Mouse (Mus musculus) c-Kit-positive CD71-positive TER-119-positive erythroid progenitor cells, embryonic 14.5 days (primary cell): ENCODE measurements at regions not wholly inside any gene's neighbourhood (a gene's known extent, or its start where the extent isn't known, plus 50 kb on each side); places are given as distances from the start of the nearest gene placed in this dataset.

ENCODE experiments used
- DNase-seq: peaks from one replicate; pipeline ENCODE4 v3.0.0-alpha.2; 2013; ENCODE audit warnings: low spot score

DNA sequence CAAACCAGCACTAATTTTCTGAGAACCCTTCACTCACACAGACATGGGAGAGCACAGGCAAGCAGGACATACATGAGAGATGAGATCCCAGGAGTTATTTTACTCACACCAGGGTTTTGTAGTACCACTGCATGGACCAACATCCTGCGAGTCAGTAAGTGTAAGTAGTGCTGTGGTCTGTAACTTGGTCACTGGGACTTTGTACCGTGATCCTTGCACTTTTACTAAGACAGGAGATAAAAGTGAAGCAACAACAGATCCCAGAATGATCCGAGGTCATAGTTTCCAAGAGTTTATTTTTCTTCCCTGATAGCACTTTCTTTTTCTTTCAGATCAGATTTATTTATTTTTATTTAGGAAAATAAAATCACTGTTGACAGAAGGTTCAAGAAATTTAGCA, 54.1 kb upstream of the Mtap start:
- no peak for DNase-seq

DNA sequence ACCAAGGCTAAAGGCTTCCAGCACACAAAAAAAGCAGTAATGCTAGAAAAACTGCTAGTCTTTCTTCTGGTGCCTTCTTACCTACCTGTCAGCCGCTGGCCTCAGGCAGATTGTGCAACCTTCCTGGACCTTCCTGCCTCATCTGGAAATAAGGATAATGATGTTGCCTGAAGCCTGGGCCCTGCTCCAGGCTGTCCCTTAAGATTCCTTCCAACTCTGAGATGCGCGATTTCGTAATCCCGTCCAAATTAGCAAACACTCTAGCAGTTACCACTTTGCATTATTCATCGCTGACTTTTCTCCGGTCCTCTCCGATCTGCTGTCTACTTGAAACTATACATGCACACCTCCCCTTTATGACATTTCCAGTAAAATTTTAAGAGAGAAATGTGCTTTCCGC, 58.4 kb upstream of the Mtap start:
- DNase-seq, result no peak

DNA sequence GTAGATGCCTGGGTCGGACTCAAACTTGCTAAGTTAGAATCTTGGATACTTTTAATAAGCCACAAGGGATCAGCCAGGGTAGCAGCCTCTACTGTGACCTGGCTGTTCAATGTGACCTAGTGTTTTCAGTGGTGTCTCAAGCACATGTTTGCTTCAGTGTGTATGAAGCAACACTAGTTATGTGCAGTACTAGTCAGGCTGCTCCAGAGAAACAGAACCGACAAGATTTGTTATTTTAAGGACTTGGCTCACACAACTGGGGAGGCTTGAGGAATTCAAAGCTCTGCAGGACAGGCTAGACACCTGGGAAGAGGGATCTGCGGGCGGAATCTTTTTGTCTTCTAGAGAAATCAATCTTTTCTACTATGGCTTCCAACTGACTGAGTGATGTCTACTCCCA, 62.2 kb upstream of the Mtap start:
- DNase-seq, result no peak

DNA sequence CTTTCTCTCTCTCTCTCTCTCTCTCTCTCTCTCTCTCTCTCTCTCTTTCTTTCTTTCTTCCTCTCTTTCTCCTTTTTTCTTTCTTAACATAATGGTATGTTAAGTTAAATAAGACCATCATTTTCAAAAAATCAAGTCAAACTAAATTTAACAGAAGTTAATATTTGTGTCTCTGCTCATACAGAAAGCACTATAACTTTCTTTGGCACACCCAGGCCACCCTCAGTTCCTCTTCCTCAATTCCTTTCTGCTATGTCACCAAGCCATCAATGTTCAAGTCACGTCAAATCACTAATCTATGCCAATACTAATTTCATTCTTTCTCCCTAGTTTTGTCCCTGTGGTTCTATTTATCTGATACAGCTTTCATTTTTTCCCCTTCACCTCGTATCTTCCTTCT, 66.5 kb upstream of the Mtap start:
- DNase-seq, result no peak

DNA sequence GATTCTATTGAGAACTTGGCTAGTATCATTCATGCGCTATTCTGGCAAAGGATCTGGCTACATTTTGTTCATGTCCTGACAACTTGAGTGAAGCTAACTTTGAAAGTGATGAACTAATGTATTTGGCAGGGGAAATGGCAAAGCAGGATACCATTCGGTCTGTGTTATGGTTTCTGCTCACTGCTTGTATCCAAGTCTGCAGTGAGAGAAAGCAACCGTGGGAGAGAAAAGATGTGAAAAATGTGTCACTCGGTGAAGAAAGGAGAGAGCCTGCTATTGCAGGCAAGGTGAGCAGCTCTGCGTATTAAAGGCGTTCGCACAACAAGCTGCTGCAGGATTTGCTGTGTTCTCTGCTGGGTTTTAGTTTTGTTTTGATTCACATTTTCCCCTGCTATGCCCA, 72.5 kb upstream of the Mtap start:
- DNase-seq, result no peak

DNA sequence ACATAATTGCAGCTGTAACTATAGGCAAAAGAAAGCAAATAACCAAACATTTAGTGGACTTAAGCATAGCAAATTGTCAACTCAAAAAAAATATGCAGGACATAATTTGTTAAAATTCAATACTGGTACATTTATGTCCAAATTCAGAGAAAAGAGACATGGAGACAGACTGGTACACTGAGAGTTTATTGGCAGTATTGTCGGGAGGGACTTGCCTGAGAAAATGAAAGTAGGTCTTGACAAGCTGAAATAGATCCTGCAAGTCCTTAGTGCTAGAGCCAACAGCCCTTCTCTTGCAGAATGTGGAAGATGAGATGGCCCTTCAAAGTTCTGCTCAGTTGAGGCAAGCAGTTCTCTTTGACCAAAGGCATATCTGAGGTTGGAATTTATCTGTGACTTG, 74.5 kb upstream of the Mtap start:
- no peak for DNase-seq

DNA sequence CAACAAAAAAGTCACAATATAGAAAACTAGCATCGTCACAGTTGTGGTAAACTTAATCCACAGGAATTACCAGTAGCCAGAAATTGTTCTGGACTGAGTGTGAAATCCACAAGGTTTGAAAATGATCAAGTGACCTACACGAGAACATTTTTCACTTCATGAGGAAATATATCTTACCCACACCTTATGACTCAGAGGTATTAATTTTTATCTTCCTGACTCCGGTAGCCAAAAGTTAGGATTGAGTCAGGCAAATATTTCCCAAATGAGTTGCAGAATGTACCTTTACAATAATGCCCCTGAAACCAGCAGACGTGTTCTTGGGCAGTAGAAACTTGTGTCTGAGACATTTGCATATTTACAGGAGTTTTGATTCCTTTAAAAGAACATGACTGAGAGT, 75.3 kb upstream of the Mtap start:
- DNase-seq, result no peak

DNA sequence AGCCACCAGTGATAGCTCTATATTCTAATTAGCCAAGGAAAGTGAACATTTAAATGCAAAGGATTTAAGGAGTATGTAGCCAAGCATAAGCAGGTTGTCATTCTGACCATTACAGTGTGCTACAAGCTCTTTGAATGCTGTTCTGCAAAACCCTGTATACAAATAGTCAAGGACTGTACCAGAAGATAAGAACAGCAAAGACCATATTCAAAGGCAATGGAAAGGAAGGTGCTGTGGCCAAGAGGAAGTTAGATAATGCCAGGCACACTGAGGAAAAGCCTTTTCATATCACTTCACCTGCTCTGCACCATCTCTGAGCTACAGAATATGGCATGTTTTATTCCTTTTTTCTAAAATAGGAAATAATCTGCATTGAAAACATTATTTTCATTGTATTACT, 79.3 kb upstream of the Mtap start:
- no peak for DNase-seq

DNA sequence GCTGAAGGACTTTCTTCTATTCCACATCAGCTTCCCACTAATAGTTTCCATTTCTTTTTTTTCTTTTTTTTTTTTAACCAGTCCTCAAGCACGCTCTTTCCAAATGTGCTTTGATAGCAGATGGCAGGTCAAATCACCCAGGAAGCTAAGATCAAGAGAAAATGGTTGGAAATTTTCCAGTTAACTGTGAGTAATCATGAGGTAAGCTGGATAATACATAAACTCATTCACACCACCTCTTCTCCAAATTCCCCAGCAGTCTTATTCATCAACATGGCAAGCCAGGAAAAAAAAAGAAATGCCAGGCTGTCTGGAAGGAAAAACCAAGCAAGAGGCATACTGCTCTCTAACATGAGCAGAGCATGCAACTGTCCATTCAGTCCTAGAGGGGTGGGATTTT, 79.8 kb upstream of the Mtap start:
- no peak for DNase-seq

DNA sequence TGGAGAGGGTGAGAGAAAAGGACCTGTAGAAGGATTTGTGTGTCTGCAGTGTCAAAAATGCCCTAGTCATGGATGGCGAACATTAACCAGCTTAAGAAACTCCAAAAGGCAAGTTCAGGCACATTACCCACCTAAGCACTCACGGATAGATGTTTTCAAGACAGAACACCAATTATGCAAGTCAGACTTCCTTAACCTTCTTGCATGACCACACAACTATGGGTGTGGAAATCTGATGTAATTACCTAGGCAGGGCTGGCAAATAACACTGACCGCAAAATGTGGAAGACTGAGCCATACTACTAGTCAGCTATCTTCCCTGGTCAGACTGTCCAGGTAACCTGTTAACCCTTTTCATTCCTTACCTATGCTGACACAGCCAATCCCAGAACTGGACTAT, 81.0 kb upstream of the Mtap start:
- DNase-seq, result no peak

DNA sequence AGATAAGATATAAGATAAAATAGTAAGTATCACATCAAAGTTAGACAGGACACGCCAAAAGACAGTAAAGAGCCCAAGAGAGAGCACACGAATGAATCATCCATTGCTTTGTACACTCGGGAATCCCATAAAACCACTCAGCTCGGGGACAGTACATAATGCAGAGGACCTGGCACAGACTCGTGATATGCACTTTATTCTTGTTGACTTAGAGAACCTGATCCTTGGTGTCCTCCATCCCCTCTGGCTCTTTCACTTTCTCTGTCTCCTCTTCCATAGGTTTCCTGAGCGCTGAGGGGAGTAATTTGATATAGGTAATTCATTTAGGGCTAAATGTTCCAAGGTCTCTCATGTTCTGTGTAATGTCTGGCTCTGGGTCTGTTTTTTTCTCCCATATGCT, 83.3 kb upstream of the Mtap start:
- no peak for DNase-seq

DNA sequence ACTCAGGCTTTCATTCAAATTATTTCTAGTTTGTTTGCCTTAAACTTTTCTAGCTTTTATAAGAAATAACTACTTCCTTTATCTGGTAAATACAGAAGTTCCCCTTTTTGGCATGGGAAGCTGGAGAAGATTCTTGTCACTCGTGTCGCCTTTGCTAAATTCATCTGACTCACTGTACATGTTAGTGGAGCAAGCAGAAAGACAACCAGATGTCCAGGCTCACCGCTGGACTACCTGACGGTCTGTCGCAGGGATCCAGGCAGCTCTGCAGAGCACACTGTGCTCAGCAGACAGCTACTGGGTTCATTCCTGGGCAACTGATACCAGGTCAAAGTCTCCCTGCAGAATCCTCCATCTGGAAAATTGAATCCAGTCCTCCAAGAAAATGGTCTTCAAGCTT, 85.0 kb upstream of the Mtap start:
- DNase-seq, result no peak

DNA sequence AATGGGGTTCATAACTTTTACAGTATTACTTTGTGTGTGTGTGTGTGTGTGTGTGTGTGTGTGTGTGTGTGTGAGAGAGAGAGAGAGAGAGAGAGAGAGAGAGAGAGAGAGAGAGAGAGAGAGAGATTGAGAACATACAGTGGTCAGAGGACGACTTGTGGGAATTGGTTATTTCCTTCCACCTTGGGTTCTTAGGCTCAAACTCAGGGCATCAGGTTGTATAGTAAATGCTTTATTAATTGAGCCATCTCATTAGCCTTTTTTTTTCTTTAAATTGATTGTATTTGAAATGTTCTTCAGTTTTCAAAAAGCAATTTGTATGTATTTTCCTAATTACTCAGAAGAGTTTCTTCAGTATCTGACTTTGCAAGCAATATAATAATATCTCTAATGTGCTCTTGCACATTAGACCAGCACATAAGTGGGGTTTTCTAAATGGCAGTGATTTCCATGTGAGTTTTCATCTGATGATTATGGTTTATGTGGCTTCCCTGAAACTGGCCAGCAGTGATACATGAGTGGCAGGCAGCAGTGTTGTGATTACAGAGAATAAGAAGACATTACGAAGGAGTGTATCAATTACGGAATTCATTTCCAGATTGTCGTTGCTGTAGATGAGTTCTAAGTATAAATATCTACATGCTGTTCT, 86.2 kb upstream of the Mtap start:
- no peak for DNase-seq

DNA sequence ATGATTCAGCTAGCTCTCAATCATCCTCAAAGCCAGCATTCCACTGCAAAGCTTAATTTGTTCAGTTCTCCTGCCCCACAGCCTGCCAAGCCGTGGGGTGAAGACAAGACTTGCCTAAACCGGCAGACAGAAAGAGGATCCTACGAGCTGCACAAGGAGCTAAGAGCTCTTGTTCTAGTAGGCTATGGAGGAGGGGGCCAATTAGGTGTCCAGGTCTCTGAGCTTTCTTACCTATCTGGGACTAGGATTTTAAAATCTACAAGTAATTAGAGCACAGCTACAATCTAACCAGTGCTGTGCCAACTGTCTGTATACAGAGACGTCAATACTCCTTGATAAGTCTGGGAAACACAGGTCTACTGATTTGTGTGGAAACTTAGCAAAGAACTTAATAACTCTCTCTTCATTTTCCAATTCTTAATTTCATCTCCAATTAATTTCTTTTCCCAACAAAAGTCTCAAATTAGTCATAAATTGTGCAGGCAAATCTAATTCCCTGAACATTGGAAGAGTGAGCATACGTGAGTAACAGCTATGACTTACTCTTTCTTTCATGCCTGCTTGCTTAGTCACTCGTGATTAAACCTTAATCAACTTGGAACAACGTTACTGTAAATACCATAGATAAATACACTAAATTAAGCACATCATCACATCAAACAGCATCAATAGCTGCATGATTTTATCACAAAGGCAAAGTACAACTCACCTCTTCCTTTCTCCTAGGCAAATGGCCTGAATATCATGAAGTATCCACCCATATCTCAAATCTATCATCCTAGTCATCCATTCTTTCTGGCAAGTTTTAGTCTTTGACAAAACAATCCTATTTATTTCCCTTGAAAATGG, 87.1 kb upstream of the Mtap start:
- DNase-seq, result no peak

DNA sequence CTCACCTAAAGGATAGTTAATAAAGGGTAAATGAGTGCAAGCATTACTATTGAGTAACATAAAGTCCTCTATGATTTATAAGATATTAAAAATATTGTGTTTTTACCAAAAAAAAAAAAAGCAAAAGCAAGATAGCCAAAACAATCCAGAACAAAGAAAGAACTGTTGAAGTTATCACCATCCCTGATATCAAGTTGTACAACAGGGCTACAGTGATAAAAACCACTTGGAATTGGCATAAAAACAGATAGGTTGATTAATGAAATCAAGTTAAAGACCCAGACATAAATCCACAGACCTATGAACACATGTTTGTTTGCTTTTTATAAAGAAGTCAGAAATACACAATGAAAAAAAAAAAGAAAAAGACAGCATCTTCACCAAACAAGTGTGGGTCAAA, 92.4 kb upstream of the Mtap start:
- no peak for DNase-seq

DNA sequence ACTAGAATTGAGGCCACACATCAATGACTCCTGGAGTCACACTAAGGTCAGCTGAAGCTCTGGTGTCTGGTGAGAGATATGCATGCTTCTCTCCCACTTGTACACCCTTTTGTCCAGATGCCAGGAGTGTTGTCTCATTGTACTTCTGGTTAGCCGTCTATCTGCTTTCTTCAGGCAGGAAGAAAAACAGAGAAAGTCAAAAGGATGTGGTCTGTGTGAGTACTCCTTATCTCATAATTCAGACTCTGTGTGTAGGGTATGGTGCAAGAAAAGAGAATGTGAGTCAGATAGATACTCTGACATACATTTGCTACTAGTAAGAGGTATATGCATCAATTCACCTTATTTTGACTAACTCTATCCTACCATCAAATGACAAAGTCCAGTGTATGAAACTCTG, 92.9 kb upstream of the Mtap start:
- peak; percentile 47 for DNase-seq

DNA sequence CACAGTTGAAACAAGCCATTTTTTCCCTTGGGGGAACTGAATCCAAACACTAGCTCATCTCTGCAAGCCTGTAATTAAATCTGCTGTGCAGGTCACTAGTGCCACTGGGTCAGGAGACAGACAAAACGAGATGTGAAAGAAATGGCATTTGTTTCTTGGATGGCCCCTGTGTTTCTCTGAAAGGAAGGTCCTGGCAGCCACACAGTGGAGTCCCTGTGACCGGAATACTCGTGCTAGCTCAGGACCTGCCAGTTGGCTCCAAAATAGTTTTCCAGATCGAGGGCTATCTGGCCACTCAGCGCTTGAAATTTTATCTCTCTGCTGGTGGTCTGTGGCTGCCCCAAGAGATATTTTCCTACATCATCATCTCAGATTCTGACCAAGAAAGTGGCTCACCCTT, 96.1 kb upstream of the Mtap start:
- DNase-seq, result no peak

DNA sequence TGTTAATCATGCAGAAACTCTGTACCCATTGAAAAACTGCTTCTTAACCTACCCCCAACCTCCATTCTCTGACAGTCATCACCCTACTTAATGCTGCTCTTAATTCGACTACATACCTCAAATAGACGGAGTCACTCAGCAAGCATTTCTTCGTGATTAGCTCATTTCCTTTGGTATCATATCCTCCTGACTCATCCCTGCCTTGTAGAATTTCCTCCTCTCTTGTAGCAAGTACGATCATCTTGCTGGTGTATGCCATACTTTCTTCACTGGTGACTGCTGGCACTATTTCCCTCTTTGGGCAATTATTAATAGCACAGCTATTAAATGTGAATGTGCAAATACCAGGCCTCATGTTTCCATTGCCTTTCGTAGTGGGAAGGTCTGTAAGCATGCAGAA, 98.0 kb upstream of the Mtap start:
- DNase-seq, result no peak

DNA sequence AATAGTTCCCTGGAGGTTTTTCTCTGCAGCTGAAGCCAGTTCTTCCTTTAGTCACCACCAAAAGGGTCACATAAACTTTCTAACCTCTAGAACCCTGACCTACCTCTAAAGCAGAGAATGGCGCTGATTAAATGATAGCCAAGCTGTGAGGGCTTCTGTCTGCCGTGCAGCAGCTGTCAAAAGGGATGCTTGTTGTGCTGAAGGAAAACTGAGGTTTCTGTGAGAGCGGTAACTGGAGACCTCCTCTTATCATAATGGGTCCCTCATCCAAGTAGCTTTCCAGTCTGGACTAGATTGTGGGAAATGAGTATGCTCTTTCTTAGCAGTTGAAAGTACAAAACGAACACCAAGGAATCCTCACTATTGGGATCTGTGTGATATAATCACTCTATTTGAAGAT, 98.8 kb upstream of the Mtap start:
- no peak for DNase-seq

DNA sequence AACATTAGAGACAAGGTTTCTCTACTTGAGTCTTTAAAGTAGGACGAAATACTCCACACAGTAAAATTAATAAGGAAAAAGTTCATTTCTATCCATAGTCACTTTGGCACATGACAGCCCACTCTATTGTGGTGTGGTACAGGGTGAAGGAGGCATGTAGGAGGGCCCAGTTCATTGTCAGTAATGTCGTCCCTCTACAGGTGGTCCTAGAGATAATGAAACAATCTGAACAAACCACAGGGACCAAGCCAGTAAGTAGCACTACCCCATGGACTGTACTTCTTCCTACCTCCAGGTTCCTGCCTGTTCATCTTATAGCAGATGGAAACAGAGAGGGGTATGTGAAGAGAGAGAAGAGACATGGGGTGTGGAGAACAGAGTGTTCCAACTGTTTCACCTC, 102.1 kb upstream of the Mtap start:
- DNase-seq, result no peak

DNA sequence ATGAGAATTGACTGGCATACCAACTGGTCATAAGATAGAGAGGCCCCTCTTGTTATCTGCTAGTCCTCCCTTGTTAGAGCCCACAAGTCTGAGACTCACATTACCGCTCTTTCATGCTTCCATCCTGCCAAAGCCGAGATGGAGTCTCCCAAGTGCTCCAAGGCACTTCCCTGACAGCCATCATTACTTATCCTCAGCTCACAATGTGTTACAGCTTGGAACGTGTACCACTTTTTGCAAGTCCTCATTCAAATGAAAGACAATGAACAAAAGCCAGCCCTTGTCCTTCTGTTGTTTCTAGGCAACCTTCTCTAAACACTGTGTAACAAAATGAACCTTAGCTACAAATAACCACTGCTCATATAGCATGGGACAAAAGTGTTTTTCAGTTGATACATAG, 102.6 kb upstream of the Mtap start:
- DNase-seq, result no peak

DNA sequence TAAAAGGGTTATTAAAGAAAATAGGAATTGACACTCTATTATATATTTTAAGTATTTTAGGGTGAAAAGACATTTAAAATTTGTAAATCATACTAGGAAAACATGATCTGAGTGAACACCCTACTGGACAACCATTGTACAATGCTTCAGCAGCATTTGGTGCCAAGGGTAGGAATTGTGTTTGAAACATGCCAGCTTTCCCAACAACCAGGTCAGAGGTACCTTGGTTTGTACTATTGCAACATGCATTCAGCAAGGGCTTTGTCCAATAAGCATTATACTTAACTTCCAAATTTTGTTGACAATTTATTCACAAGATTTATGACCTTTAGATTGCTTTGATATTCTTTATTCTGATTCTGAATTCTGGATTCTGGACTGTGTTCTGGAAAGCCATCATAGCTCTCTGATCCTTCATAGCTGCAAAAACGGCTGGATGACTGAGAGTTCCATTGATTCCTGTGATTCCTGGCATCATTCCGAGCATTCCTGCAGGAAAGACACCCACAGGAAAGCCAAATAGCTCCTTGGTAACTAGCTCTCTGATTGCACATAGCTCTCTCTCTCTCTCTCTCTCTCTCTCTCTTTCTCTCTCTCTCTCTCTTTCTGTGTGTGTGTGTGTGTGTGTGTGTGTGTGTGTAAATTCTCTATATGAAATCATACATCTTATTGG, 124.1 kb upstream of the Mtap start:
- no peak for DNase-seq

DNA sequence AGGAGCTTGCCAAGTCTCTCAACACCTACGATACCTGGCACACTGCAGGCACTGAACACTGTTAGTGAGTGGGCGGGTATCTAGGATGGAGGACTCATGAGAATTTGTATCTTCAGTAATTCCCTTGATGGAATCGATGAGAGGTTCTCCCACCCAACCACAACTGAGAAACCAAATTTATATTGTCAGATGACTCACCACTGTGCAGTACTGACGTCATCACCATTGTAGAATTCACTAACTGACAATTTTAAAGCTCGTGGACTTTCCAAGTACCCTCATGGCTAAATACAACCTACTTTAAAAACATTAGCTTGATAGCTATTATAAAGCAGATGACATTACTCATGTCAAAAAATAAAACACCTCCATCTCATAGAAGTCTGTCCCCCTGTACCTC, 128.4 kb upstream of the Mtap start:
- no peak for DNase-seq

DNA sequence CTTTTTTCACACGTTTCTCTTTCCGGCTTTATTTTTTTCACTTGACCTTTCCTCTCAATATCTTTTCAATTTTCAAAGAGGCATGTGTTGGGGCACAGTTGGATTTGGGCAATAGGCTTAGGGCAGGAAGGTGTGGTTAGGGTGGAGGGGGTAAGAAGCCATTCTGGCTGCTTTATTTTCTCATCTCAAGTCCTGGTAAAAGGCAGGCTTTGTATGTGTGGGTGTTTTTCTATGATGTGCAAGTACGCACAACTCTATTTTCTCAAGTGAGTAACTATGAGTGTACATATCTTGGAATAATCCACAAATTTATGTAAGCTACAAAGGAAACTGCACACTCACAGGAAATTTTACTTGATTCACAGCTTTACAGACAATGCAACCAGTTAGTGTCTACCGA, 121.5 kb upstream of the Ifne start:
- no peak for DNase-seq
